Mouse (Mus musculus) liver, embryonic 14.5 days (tissue): ENCODE results near the gene Pla2g3.

ENCODE experiments used
- CTCF ChIP-seq: IDR thresholded peaks from 2 replicates; pipeline ENCODE4 v1.5.1; 2016; ENCODE audit warnings: antibody characterized with exemption, low read depth, control low read depth
- EP300 ChIP-seq: IDR thresholded peaks from 2 replicates; pipeline ENCODE4 v1.6.1; 2016; ENCODE audit warnings: antibody characterized with exemption, low read depth

DNA sequence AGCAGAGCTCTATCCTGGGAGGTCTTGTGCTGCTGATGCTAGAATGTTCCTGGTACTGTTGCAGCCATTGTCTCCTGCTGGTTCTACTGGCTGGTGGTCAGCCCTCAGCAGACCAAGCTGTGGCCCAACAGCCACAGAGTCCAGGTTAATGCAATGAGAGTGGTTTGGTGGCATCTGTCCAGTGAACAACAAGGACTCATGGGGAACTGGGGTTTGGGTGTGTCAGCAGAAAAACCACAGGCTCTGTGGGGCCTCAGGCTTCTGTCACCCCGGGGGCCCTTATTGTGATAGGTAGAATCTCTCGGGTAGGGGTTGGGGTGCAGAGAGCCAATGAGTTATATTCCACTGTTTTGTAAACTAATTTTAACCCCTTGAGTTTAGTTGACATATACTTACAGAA is 22.2 kb downstream of the Pla2g3 start:
- TF ChIP-seq CTCF (no peak), EP300 (no peak)
